ENCODE assay signal across 12 mouse cellular contexts in the genomic region with DNA sequence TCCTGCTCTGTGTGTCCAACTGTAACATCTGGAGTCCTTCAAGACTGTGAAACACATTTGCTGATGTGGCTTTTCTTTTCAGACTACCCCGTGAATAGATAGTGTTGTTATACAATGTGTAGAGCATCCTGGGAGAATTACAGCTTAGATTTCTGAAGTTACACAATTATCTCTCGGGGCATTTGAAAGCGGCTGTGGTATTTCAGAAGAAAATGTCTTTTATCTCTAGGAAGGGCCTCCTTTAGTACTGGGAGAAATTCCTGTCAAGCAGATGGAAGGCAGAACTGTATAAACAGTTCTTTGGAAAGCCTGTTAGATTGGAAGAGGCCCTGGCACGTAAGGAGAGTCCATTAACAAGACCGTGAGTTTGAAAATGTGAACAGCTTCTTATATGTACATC.
DNase-seq lines count a peak whose midpoint lies in the region; ATAC-seq lines count a peak whose summit lies in the region.
"Had no signal": no experiment of that assay in that cellular context is flagged by ENCODE, and none has a peak within 500 bp of the region (broad histone marks: within the 10 kb centered on the region; RNA-seq: fewer than 3 reads in every experiment).

No protein-coding gene starts in this region.

- H3K4me3 ChIP-seq in kidney, embryonic 15.5 days (replicated peaks) = no peak overlapping the region
- no peak overlapping the region for H3K4me3 ChIP-seq in limb, embryonic 15.5 days
- H3K4me3 ChIP-seq: forebrain, embryonic 15.5 days; limb, embryonic 12.5 days had no signal

- peaks cover 11% of the 10 kb centered on the region for H3K4me1 ChIP-seq in kidney, embryonic 15.5 days
- peaks cover 9% of the 10 kb centered on the region for H3K4me1 ChIP-seq in limb, embryonic 15.5 days

- no peak for ATAC-seq in kidney, embryonic 15.5 days (replicated peaks; ENCODE audit: low FRiP score)
- no peak for ATAC-seq in limb, embryonic 15.5 days (ENCODE audit: insufficient number of reproducible peaks, low FRiP score, low TSS enrichment, low read depth)
- no peak for ATAC-seq in granulocyte monocyte progenitor cell, adult 5-6 weeks (replicated peaks; ENCODE audit: poor library complexity, severe bottlenecking)
- ATAC-seq: forebrain, embryonic 15.5 days had no signal

- H3K27me3 ChIP-seq in kidney, embryonic 15.5 days = no peaks in the 10 kb centered on the region
- H3K27me3 ChIP-seq in limb, embryonic 15.5 days = no peaks in the 10 kb centered on the region; the same call in 1 of the 2 replicates
- H3K27me3 ChIP-seq: forebrain, embryonic 15.5 days had no signal

- no peak overlapping the region for H3K4me2 ChIP-seq in kidney, embryonic 15.5 days
- no peak overlapping the region for H3K4me2 ChIP-seq in limb, embryonic 15.5 days
- H3K4me2 ChIP-seq: forebrain, embryonic 15.5 days; limb, embryonic 12.5 days had no signal

- no peak overlapping the region for H3K9ac ChIP-seq in kidney, embryonic 15.5 days
- H3K9ac ChIP-seq in limb, embryonic 15.5 days = no peak overlapping the region
- H3K9ac ChIP-seq: forebrain, embryonic 15.5 days; limb, embryonic 12.5 days had no signal

- H3K9me3 ChIP-seq in kidney, embryonic 15.5 days (replicated peaks) = no peaks in the 10 kb centered on the region
- H3K9me3 ChIP-seq in limb, embryonic 15.5 days = no peaks in the 10 kb centered on the region
- H3K9me3 ChIP-seq: forebrain, embryonic 15.5 days; limb, embryonic 12.5 days had no signal

- WGBS in kidney, embryonic 15.5 days = 60% methylated on average over 5 of the region's 5 CpGs
- 24% methylated on average over 5 of the region's 5 CpGs for WGBS in limb, embryonic 15.5 days

- no peaks in the 10 kb centered on the region for H3K36me3 ChIP-seq in kidney, embryonic 15.5 days
- H3K36me3 ChIP-seq in limb, embryonic 15.5 days = no peaks in the 10 kb centered on the region
- H3K36me3 ChIP-seq: forebrain, embryonic 15.5 days; limb, embryonic 12.5 days had no signal

- H3K27ac ChIP-seq in kidney, embryonic 15.5 days = peak overlapping the region; percentile 52; the same call in 1 of the 2 replicates
- H3K27ac ChIP-seq in limb, embryonic 15.5 days = peak overlapping the region; percentile 64
- H3K27ac ChIP-seq: forebrain, embryonic 15.5 days; limb, embryonic 12.5 days had no signal

- no peak for DNase-seq in kidney, adult 18-20 months
- DNase-seq in brain, adult 2 months (ENCODE audit: low read depth, low spot score) = peak; percentile 21
- peak; percentile 31 to 63 for DNase-seq in heart, adult 9 months (ENCODE audit: low spot score in 2 of 2)
- DNase-seq in cerebellum, adult 9-11 months = no peak
- no peak for DNase-seq in urinary bladder, postnatal 10 days (ENCODE audit: low spot score)
- DNase-seq: adrenal gland, postnatal 36 days; cerebellum, adult 11 months had no signal

Comparison
In these comparisons a context has a peak if more than half of its experiments do, and no peak if none do; other contexts are left out.
1. DNase-seq: peak in brain, adult 2 months (single experiment) and heart, adult 9 months (2 of 2); none in kidney, adult 18-20 months (single experiment), cerebellum, adult 9-11 months (single experiment) and urinary bladder, postnatal 10 days (single experiment).